Mouse (Mus musculus): Measurements from ENCODE around the gene Tmem196. TPM values are rescaled to one million over a fixed set of nuclear protein-coding genes. Genes with fewer than 3 reads are reported as not detected.
"Not testable (repeated sequence)": the region's sequence is repeated elsewhere in the genome, so short reads cannot be mapped to it uniquely, and the experiment has no call there.

Gene Tmem196
- polyA plus RNA-seq, 1 experiment = 0.08 TPM

- H3K4me2 ChIP-seq (ENCODE audit: low read depth) = no peak overlapping the region
- TF ChIP-seq E2F4 (IDR thresholded peaks at IDR 0.05; ENCODE audit: insufficient read depth) (no peak), MYOD1 (IDR thresholded peaks at IDR 0.05; ENCODE audit: control insufficient read depth in 1 of 3, insufficient read length in 2 of 3, low read depth in 2 of 3) (no peak), USF1 (IDR thresholded peaks at IDR 0.05; ENCODE audit: low read depth) (no peak), TCF12 (IDR thresholded peaks at IDR 0.05; ENCODE audit: insufficient read depth, poor library complexity, severe bottlenecking) (no peak), CEBPB (IDR thresholded peaks at IDR 0.05; ENCODE audit: insufficient read depth, poor library complexity, severe bottlenecking) (no peak), MYOG (IDR thresholded peaks at IDR 0.05; ENCODE audit: control insufficient read depth in 1 of 3, insufficient read depth in 1 of 3, insufficient read length in 2 of 3, low read depth in 2 of 3) (no peak), POLR2AphosphoS2 (IDR thresholded peaks at IDR 0.05; ENCODE audit: insufficient read length, low read depth) (no peak), TCF3 (IDR thresholded peaks at IDR 0.05; ENCODE audit: insufficient read length, low read depth) (no peak), SRF (IDR thresholded peaks at IDR 0.05; ENCODE audit: control insufficient read depth, insufficient read length, low read depth) (no peak), MAX (IDR thresholded peaks at IDR 0.05; ENCODE audit: low read depth) (no peak), REST (IDR thresholded peaks at IDR 0.05; ENCODE audit: insufficient read depth, insufficient read length) (no peak), POLR2A (IDR thresholded peaks at IDR 0.05; ENCODE audit: insufficient read length, low read depth) (no peak)
- H3K4me3 ChIP-seq = no peak overlapping the region
- no peak overlapping the region for H3ac ChIP-seq (ENCODE audit: control insufficient read depth, insufficient read length)
- H3K79me2 ChIP-seq (ENCODE audit: control insufficient read depth, insufficient read depth) = no peaks in the 10 kb centered on the region
- no peaks in the 10 kb centered on the region for H3K36me3 ChIP-seq (ENCODE audit: control insufficient read depth, insufficient read depth)
- H3K27me3 ChIP-seq (ENCODE audit: control insufficient read depth, insufficient read depth, insufficient read length) = no peaks in the 10 kb centered on the region
Measured at GRCm38 (mm10) chr12:120015201-120015600, 69.6 kb downstream of the Tmem196 start.

GRCm38 (mm10) chr12:120028089-120028959, 82.7 kb downstream of the Tmem196 start:
- not testable (repeated sequence) for H3K79me2 ChIP-seq (ENCODE audit: control insufficient read depth, insufficient read depth); H3K36me3 ChIP-seq (ENCODE audit: control insufficient read depth, insufficient read depth); H3K4me3 ChIP-seq; H3K27me3 ChIP-seq (ENCODE audit: control insufficient read depth, insufficient read depth, insufficient read length); H3K4me2 ChIP-seq (ENCODE audit: low read depth); H3ac ChIP-seq (ENCODE audit: control insufficient read depth, insufficient read length)

Measured in myocyte (in vitro differentiated cells).